Mouse (Mus musculus) bone marrow macrophage, adult 2 months (primary cell): ENCODE measurements around the gene Mid1. TPM values are rescaled to one million over a fixed set of nuclear protein-coding genes. Genes with fewer than 3 reads are reported as not detected.

Experiments used
- H3K27ac ChIP-seq: 2 replicates; pipeline ENCODE4 v1.5.1; 2012; ENCODE audit warnings: low read depth, low read length; ENCODE audit not compliant: insufficient read depth
- H3K4me1 ChIP-seq: 2 replicates; pipeline ENCODE4 v1.6.1; 2012; ENCODE audit warnings: low read length; ENCODE audit not compliant: control insufficient read depth, insufficient read depth
- H3K4me3 ChIP-seq: 2 replicates; pipeline ENCODE4 v1.5.1; 2012; ENCODE audit warnings: mild to moderate bottlenecking, low read length, moderate library complexity; ENCODE audit not compliant: insufficient read depth
- CTCF ChIP-seq: IDR thresholded peaks from 2 replicates; pipeline ENCODE4 v1.5.1; 2012; ENCODE audit warnings: low read depth, mild to moderate bottlenecking, low read length, moderate library complexity
- POLR2A ChIP-seq: IDR thresholded peaks from 2 replicates; pipeline ENCODE4 v1.6.1; 2012; ENCODE audit warnings: mild to moderate bottlenecking, low read depth, low read length, borderline replicate concordance
- polyA plus RNA-seq: library from polyadenylated mRNA; stranded (reverse); fragments of >200 nt; gene quantifications from 2 replicates; pipeline ENCODE4 v1.2.4, GENCODE M21; 2012; ENCODE audit not compliant: missing spikeins, insufficient read depth, insufficient read length

Gene Mid1
- 18.8 and 22.0 TPM in 2 replicates for polyA plus RNA-seq

DNA sequence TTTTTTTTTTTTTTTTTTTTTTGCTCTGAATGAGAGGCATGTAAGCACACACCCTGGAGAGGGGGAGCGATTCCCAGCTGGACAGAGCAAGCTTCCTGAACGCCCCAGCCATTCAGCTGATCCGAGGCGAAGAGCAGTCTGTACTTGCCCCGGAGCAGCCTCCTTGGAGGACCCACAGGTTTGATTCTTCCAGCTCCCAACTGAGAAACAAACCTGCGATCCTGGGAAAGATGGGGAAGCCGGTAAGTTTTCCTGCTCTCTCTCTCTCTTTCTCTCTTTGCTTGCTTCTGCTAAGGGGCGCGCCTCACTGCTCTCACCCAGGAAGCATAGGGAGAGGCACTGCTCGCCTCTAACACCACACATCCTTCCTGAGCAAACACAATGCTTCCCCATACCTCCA lies at the start of gene Mid1:
Mid1 (plus strand) TSS at position 69 of the 400 bp plus-strand sequence.
- no peaks in the 10 kb centered on the region for H3K4me1 ChIP-seq
- H3K4me3 ChIP-seq = no peak within 1 kb of the TSS

DNA sequence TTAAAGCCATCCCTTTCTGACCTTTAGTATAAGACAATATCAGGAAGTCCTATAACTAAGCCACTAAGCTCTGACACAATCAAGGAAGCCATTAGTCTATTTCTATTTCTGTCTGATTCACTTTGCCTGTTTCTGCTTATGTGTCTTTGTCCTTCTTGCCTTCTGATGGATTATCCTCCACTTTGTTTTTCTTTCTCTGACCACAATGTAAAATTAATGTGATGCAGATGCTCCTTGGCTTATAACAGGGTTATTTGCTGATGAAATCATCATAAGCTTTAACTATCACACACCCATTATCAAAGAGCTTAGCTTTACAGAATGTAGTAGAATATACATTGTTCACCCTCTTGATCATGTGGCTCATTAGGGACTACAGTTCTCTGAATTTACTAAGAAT lies 11.9 kb upstream of the Mid1 start:
- H3K27ac ChIP-seq = no peak overlapping the region
- TF ChIP-seq CTCF (no peak), POLR2A (no peak)
- no peaks in the 10 kb centered on the region for H3K4me1 ChIP-seq

More for the DNA sequence above, at the start of gene Mid1:
- TF ChIP-seq CTCF = no peak
- no peak for TF ChIP-seq POLR2A
- H3K27ac ChIP-seq = no peak within 1 kb of the TSS

DNA sequence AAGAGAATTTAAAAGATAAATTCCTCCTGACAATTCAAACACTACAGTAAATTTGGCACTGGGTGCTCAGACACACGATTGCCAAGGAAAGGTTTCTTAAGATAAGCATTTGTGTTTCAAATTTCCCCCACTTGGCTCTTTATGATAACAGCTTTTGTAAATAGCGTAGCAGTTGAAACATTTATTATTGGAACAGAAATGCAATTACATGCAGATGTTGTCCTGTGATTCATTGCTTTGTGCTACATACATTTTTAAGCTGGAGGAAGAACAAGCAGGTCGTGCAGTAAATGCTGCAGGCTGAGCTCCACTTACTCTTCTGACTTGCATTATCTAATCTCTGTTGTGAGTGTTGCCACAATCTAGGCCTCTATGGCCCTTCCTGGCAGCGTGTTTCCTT lies 8.7 kb upstream of the Mid1 start:
- Histone ChIP-seq H3K4me1 (no peaks in the 10 kb centered on the region), H3K27ac (no peak overlapping the region), H3K4me3 (no peak overlapping the region)
- no peak for TF ChIP-seq CTCF
- no peak for TF ChIP-seq POLR2A

More for the DNA sequence above, 11.9 kb upstream of the Mid1 start:
- no peak overlapping the region for H3K4me3 ChIP-seq

DNA sequence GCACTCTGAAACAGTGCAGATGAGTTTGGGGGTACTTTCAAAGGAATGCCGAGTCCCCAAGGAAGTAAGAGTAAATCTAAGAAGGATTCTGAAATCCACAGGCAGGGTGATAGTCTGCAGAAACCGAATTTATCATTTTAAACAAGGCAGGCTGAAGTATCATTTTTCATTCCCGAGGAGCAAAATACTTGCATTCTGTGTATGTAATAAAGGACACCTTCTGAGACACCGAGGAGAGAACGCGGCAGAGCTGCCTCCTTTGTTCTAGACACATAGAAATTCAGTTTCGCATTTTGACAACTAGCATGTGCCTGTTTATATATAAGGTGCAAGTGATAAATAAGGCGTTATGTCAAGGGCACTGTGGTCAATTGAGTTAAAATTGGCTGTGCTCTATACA lies 732 bp downstream of the Mid1 start:
- Histone ChIP-seq H3K4me1 (no peaks in the 10 kb centered on the region), H3K4me3 (no peak overlapping the region), H3K27ac (no peak overlapping the region)
- TF ChIP-seq CTCF (no peak), POLR2A (no peak)

DNA sequence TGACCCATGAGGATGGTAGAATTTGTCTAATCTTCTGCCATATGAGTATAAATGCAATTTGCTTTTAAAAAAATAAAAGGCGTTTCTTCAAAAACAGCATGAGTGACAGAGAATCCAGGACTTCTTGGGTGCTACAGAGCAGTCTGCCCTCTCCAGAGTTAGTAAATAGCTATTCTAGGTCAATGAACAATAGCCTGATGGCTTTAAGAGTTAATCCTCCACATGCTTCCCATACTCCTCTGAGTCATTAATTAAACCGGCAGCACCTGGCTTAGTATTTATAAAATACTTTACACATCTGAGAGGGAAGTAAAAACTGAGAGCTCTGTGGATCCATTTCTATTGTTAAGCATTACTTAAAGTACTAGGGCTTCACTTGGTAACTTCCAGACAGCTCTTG lies 6.2 kb downstream of the Mid1 start:
- Histone ChIP-seq H3K27ac (no peak overlapping the region), H3K4me3 (no peak overlapping the region), H3K4me1 (no peaks in the 10 kb centered on the region)
- TF ChIP-seq POLR2A (no peak), CTCF (no peak)

DNA sequence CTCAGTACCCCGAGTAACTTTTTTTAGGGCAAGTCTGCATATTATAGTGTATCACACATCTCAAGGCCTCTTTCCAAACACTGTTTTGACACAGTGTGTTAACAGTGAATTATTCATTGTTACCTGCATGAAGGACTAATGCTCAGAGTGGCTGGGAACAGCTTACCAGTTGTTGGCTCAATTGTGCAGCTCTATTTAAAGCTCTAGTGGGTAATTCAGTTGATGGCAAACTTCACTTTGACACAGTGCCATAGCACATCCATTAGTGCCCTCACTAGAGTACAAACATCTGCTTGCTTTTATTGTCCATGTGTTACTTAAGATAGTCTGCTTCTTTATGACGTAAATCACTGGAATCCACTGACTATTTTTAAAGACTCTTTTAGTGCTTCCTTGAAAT lies 6.7 kb downstream of the Mid1 start:
- TF ChIP-seq POLR2A = no peak
- no peak for TF ChIP-seq CTCF
- Histone ChIP-seq H3K27ac (no peak overlapping the region), H3K4me3 (no peak overlapping the region), H3K4me1 (no peaks in the 10 kb centered on the region)

DNA sequence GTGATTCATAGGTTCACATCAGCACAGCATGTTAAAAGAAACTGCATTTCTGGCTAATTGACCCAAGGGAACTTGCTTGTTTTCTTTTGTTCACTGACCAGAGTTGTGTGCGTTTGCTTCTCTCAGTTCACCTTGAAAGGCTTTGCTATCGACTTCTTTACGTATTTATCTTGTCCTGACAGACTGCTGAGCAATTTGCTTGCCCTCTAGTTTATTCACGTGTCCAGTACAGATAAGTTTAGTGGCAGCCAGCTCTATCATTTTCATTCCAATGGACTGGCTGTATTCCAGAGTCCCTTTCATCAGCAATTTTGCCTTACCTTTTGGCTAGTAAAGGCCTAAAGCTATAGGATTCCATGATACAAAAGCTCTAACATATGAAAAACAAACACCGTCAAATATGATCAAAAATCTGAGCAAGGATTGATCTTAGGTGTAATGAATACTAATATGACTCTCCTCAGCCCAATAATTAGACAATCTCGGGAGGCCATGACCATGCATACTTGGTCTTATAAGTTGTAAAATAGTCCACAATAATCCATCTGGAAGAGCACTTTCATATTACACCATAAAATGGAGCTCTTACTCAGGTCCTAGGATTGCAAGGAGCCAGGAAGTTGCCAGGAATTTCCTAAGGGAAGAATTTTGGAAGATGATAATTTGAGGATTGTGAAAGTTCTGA lies 7.4 kb downstream of the Mid1 start:
- Histone ChIP-seq H3K27ac (no peak overlapping the region), H3K4me1 (no peaks in the 10 kb centered on the region), H3K4me3 (no peak overlapping the region)
- TF ChIP-seq POLR2A (no peak), CTCF (no peak)

DNA sequence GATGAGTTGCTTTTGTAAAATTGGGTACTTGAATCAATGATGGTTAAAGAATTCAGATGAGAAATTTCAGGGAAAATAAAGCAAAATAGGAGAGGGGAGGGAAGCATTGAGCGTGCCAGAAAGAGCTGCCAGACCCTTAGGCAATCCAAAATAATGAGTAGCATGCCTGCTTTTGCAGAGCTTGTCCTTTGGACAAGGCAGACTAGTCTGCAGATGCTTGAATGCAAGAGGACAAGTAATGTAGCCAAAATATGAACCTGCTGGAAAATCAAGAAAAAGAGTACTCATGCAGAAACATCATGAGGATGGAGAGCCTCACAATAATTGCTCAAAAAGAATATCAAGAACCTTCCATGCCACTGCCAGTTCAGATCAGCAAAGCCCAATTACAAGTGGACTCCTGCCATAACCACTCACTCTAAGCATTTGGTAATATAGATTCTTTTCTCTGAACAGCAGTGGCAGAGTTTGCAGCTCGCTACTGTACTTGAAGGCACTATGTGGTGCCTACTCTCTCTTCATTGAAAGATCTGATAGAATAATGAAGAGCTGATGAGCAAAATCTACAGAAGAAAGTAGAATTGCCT lies 19.1 kb downstream of the Mid1 start:
- no peak overlapping the region for H3K27ac ChIP-seq
- TF ChIP-seq CTCF (no peak), POLR2A (no peak)
- H3K4me3 ChIP-seq = no peak overlapping the region
- H3K4me1 ChIP-seq = no peaks in the 10 kb centered on the region

DNA sequence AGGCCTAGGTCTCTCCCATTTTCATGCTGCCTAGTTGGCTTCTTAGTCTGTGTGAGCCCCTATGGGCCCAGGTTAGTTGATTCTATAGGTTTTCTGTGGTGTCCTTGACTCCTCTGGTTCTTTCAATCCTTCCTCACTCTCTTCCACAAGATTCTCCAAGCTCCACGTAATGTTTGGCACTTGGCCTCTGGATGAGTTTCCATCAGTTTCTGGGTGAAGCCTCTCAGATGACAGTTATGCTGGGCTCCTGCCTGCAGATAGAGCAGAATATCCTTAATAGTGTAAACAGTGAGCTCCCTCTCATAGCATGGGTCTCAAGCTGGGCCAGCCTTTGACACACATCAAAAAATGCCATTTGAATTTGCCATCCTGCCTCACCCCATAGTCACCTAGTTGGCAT lies 38.5 kb downstream of the Mid1 start:
- H3K27ac ChIP-seq = no peak overlapping the region
- no peaks in the 10 kb centered on the region for H3K4me1 ChIP-seq
- TF ChIP-seq CTCF (no peak), POLR2A (no peak)
- no peak overlapping the region for H3K4me3 ChIP-seq

DNA sequence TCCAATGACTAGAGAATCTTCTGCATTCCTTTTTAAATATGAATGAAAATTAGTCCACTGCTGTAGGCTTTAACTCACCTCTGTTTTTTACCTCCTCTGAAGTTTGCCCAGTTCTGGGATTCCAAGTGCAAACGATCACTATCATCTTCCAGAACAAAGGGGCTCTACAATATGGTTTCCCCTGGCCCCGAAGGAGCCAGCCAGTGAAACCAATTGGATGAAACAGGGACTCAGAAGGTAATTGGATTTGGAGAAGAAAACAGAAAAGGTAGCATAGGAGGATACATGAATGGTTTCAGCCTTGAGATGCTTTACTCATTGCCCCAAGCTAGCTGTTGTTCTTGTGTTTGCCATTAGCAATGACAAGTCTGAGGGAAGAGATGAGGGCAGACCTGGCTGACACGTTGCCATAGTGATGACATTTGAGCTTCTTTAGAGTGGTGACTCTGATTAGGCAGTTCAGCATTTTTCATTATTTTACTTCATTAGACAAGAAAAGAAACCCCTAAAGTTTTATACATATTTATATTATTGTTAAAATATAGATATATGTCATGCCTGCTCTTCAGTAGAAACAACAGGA lies 50.5 kb downstream of the Mid1 start:
- TF ChIP-seq POLR2A = no peak
- no peak for TF ChIP-seq CTCF
- Histone ChIP-seq H3K4me1 (no peaks in the 10 kb centered on the region), H3K4me3 (no peak overlapping the region), H3K27ac (no peak overlapping the region)
